Mouse (Mus musculus): ENCODE measurements at regions not wholly inside any gene's neighbourhood (a gene's known extent, or its start where the extent isn't known, plus 50 kb on each side); places are given as distances from the start of the nearest gene placed in this dataset.

DNA sequence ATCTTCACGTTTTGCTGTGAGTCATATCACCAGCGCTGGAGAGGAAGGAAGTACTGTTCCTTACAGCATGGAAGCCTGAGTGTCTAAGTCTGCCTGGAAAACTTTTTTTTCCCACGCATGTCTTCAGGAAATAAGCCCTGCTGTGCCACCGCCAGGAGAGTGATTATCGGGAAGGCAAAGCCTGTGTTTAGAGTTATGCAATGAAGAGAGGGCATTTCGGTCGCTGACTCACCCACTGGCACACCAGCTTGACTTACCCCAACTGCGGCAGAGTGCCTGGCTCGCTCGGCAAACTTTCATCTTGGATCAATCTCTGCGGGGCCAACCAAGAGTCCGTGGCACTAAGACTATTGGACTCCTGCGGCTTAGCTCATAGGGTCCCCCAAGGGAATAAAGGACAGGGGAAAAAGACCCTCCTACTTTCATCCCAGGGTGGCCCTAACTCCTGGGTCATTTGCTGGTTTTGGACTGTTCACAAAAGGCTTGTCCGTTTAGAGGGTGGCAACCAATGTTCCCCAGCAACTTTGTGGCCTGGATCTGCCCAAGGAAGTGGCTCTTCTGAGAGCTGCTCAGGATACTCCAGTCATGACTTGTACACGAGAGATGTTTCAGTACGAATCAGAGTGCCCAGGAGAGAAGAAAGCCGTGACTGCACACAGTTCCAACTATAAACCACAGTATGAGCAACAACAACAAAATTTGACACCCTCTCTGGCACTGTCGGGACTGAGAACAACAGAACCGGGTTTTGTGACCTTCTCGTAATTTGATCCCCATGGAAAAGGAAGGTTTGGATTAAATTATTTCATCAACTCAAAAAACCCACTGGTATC is 248.3 kb downstream of the Zfp36l1 start:
- ATAC-seq (replicated peaks; ENCODE audit: extremely low read depth, insufficient read depth, low FRiP score), result no peak
- no peak overlapping the region for H3K9ac ChIP-seq (ENCODE audit: low read length)

More for the DNA sequence above, 248.3 kb downstream of the Zfp36l1 start:
- peaks cover 18% of the 10 kb centered on the region for H3K4me1 ChIP-seq (ENCODE audit: control insufficient read depth, insufficient read depth, low read length)
- H3K27ac ChIP-seq (ENCODE audit: low read length), result peak overlapping the region; percentile 17; the same call in 1 of the 2 replicates
- no peak overlapping the region for H3K4me3 ChIP-seq (ENCODE audit: low read length)
- H3K9me3 ChIP-seq (replicated peaks; ENCODE audit: control insufficient read depth, low read length), result peaks cover 7% of the 10 kb centered on the region
- no peak overlapping the region for H3K4me2 ChIP-seq (ENCODE audit: low read depth, low read length)
- 72% methylated on average over 20 of the region's 20 CpGs for WGBS
- H3K27me3 ChIP-seq (ENCODE audit: control insufficient read depth, insufficient read depth, low read length), result no peaks in the 10 kb centered on the region
- H3K36me3 ChIP-seq (ENCODE audit: control insufficient read depth, insufficient read depth), result no peaks in the 10 kb centered on the region
